Mouse (Mus musculus): ENCODE measurements at regions not wholly inside any gene's neighbourhood (a gene's known extent, or its start where the extent isn't known, plus 50 kb on each side); places are given as distances from the start of the nearest gene placed in this dataset.
A peak's percentile ranks its signal among the peaks of the same experiment; 100 is the strongest.

- DNase-seq (ENCODE audit: extremely low spot score in 1 of 2, low spot score in 1 of 2): no peak
These were observed 1041.8 kb downstream of the Fam19a2 start for GRCm38 (mm10) chr10:124305644-124306043.

- no peak for DNase-seq (ENCODE audit: extremely low spot score in 1 of 2, low spot score in 1 of 2)
These were observed 1055.0 kb downstream of the Fam19a2 start for GRCm38 (mm10) chr10:124318761-124319160.

GRCm38 (mm10) chr10:124320191-124321110 lies 1056.7 kb downstream of the Fam19a2 start:
- no peak for DNase-seq (ENCODE audit: extremely low spot score in 1 of 2, low spot score in 1 of 2)

- peak in 1 of 2 experiments; percentile 8 for DNase-seq (ENCODE audit: extremely low spot score in 1 of 2, low spot score in 1 of 2)
These were observed 1056.8 kb downstream of the Slc16a7 start for GRCm38 (mm10) chr10:124332491-124332890.

- no peak for DNase-seq (ENCODE audit: extremely low spot score in 1 of 2, low spot score in 1 of 2)
These were observed 1050.3 kb downstream of the Slc16a7 start for GRCm38 (mm10) chr10:124338923-124339322.

GRCm38 (mm10) chr10:124349300-124349699 lies 1040.0 kb downstream of the Slc16a7 start:
- no peak for DNase-seq (ENCODE audit: extremely low spot score in 1 of 2, low spot score in 1 of 2)

GRCm38 (mm10) chr10:124362795-124363194 lies 1026.5 kb downstream of the Slc16a7 start:
- DNase-seq (ENCODE audit: extremely low spot score in 1 of 2, low spot score in 1 of 2): no peak

- no peak for DNase-seq (ENCODE audit: extremely low spot score in 1 of 2, low spot score in 1 of 2)
These were observed 1018.3 kb downstream of the Slc16a7 start for GRCm38 (mm10) chr10:124370994-124371393.

- no peak for DNase-seq (ENCODE audit: extremely low spot score in 1 of 2, low spot score in 1 of 2)
These were observed 986.6 kb downstream of the Slc16a7 start for GRCm38 (mm10) chr10:124402647-124403046.

GRCm38 (mm10) chr10:124409633-124410032 lies 979.6 kb downstream of the Slc16a7 start:
- no peak for DNase-seq (ENCODE audit: extremely low spot score in 1 of 2, low spot score in 1 of 2)

- no peak for DNase-seq (ENCODE audit: extremely low spot score in 1 of 2, low spot score in 1 of 2)
These were observed 972.7 kb downstream of the Slc16a7 start for GRCm38 (mm10) chr10:124416531-124416930.

- DNase-seq (ENCODE audit: extremely low spot score in 1 of 2, low spot score in 1 of 2): no peak
These were observed 965.8 kb downstream of the Slc16a7 start for GRCm38 (mm10) chr10:124423418-124423817.
